Mouse (Mus musculus) neural tube, embryonic 15.5 days (tissue): ENCODE data around the gene Gan. TPM values are rescaled to one million over a fixed set of nuclear protein-coding genes. Genes with fewer than 3 reads are reported as not detected.

Source experiments
- polyA plus RNA-seq: library from polyadenylated mRNA; unstranded; fragments of >200 nt; fragmentation: Nextera tagmentation; extraction: Ambion mirVana; gene quantifications from 2 replicates; pipeline ENCODE4 v1.2.1, GENCODE M21; 2015

Gene Gan
- polyA plus RNA-seq, 1 experiment from 2014 or later = 2.3 TPM

Other genes with a start within 250 kb of the Gan start
- gene Cmc2, start 236.7 kb upstream of the Gan start, polyA plus RNA-seq = 39.4 and 40.1 TPM in 2 replicates
- gene Cenpn, start 236.4 kb upstream of the Gan start, polyA plus RNA-seq = 7.4 and 13.7 TPM in 2 replicates
- 19.4 and 19.6 TPM in 2 replicates for gene Atmin, start 214.7 kb upstream of the Gan start, polyA plus RNA-seq
- gene 1700030J22Rik, start 179.2 kb upstream of the Gan start, polyA plus RNA-seq = 5.9 and 7.0 TPM in 2 replicates
- 108 and 116 TPM in 2 replicates for gene Gcsh, start 164.6 kb upstream of the Gan start, polyA plus RNA-seq
- gene Pkd1l2, start 75.7 kb upstream of the Gan start, polyA plus RNA-seq = 0.10 and 0.19 TPM in 2 replicates
- gene Bco1, start 62.3 kb upstream of the Gan start, polyA plus RNA-seq = 0.14 and 0.40 TPM in 2 replicates
- 135 and 193 TPM in 2 replicates for gene Cmip, start 98.9 kb downstream of the Gan start, polyA plus RNA-seq